Comparison of ENCODE assay signal across 11 mouse cellular contexts in genomic region chr12:7543281-7543981, GRCm38 (mm10).
DNase-seq lines count a peak whose midpoint lies in the region; ATAC-seq and TF ChIP-seq lines count a peak whose summit lies in the region.
"Had no signal": no experiment of that assay in that cellular context is flagged by ENCODE, and none has a peak within 500 bp of the region (broad histone marks: within the 10 kb centered on the region; RNA-seq: fewer than 3 reads in every experiment).

No protein-coding gene starts in this region.

- no peak for ATAC-seq in neural tube, embryonic 15.5 days (ENCODE audit: low FRiP score)

- H3K4me1 ChIP-seq in cerebellum, adult 2 months (ENCODE audit: control insufficient read depth, insufficient read depth, low read length), result no peaks in the 10 kb centered on the region
- H3K4me1 ChIP-seq in kidney, adult 2 months (ENCODE audit: control insufficient read depth, insufficient read depth, low read length), result no peaks in the 10 kb centered on the region
- H3K4me1 ChIP-seq in neural tube, embryonic 15.5 days, result no peaks in the 10 kb centered on the region
- H3K4me1 ChIP-seq: heart, embryonic 15.5 days; limb, embryonic 12.5 days; stomach, embryonic 15.5 days had no signal

- no peak overlapping the region for H3K27ac ChIP-seq in cerebellum, adult 2 months (ENCODE audit: insufficient read depth, low read length)
- no peak overlapping the region for H3K27ac ChIP-seq in kidney, adult 2 months (ENCODE audit: insufficient read depth, low read depth, low read length)
- no peak overlapping the region for H3K27ac ChIP-seq in neural tube, embryonic 15.5 days (replicated peaks)
- H3K27ac ChIP-seq: heart, embryonic 15.5 days; limb, embryonic 12.5 days; stomach, embryonic 15.5 days had no signal

- WGBS in cerebellum, adult 2 months, result 38% methylated on average over 8 of the region's 8 CpGs
- WGBS in kidney, adult 2 months, result 50% methylated on average over 8 of the region's 8 CpGs
- WGBS in neural tube, embryonic 15.5 days, result 51% methylated on average over 8 of the region's 8 CpGs

- H3K36me3 ChIP-seq in kidney, adult 2 months (ENCODE audit: control insufficient read depth, insufficient read depth, low read length), result no peaks in the 10 kb centered on the region
- H3K36me3 ChIP-seq in neural tube, embryonic 15.5 days, result no peaks in the 10 kb centered on the region
- H3K36me3 ChIP-seq: heart, embryonic 15.5 days; limb, embryonic 12.5 days; stomach, embryonic 15.5 days had no signal

- no peak overlapping the region for H3K4me3 ChIP-seq in cerebellum, adult 2 months (replicated peaks; ENCODE audit: insufficient read depth, low read depth, low read length)
- no peak overlapping the region for H3K4me3 ChIP-seq in kidney, adult 2 months (ENCODE audit: insufficient read depth, low read depth, low read length)
- no peak overlapping the region for H3K4me3 ChIP-seq in neural tube, embryonic 15.5 days (replicated peaks)
- H3K4me3 ChIP-seq: heart, embryonic 15.5 days; limb, embryonic 12.5 days; stomach, embryonic 15.5 days had no signal

- no peak overlapping the region for H3K9ac ChIP-seq in neural tube, embryonic 15.5 days (replicated peaks)
- H3K9ac ChIP-seq: heart, embryonic 15.5 days; limb, embryonic 12.5 days; stomach, embryonic 15.5 days had no signal

- H3K9me3 ChIP-seq in neural tube, embryonic 15.5 days (replicated peaks), result no peaks in the 10 kb centered on the region
- H3K9me3 ChIP-seq: heart, embryonic 15.5 days; limb, embryonic 12.5 days; stomach, embryonic 15.5 days had no signal

- peak in 1 of 2 experiments; percentile 27 for DNase-seq in cerebellum, adult 2 months
- no peak for DNase-seq in cerebellum, adult 18-20 months
- DNase-seq in kidney, adult 2 months, result peak; percentile 15
- DNase-seq in kidney, postnatal 25 days, result no peak
- DNase-seq in right cerebral cortex, adult 18-20 months, result peak; percentile 15
- no peak for DNase-seq in right cerebral cortex, postnatal 10 days (ENCODE audit: low spot score in 2 of 2)
- DNase-seq in telencephalon, adult 2 months (ENCODE audit: low read depth, low spot score), result peak; percentile 31

- H3K4me2 ChIP-seq in neural tube, embryonic 15.5 days, result no peak overlapping the region
- H3K4me2 ChIP-seq: heart, embryonic 15.5 days; limb, embryonic 12.5 days; stomach, embryonic 15.5 days had no signal

- no peak for TF ChIP-seq POLR2A in cerebellum, adult 2 months (IDR thresholded peaks at IDR 0.05; ENCODE audit: borderline replicate concordance, insufficient read depth, low read length)
- no peak for TF ChIP-seq POLR2A in kidney, adult 2 months (IDR thresholded peaks at IDR 0.05; ENCODE audit: low read depth, low read length)

- TF ChIP-seq CTCF in cerebellum, adult 2 months (IDR thresholded peaks at IDR 0.05; ENCODE audit: borderline replicate concordance, insufficient read depth, low read depth, low read length), result peak; percentile 35; the same call in 1 of the 2 replicates
- no peak for TF ChIP-seq CTCF in kidney, adult 2 months (conservative IDR thresholded peaks at IDR 0.05; ENCODE audit: insufficient read depth, insufficient read length, low read depth, low read length)

- H3K27me3 ChIP-seq in cerebellum, adult 2 months (ENCODE audit: control insufficient read depth, insufficient read depth, low read length), result no peaks in the 10 kb centered on the region
- no peaks in the 10 kb centered on the region for H3K27me3 ChIP-seq in kidney, adult 2 months (replicated peaks; ENCODE audit: control insufficient read depth, insufficient read depth, low read length)
- no peaks in the 10 kb centered on the region for H3K27me3 ChIP-seq in neural tube, embryonic 15.5 days (replicated peaks)
- H3K27me3 ChIP-seq: heart, embryonic 15.5 days; limb, embryonic 12.5 days; stomach, embryonic 15.5 days had no signal

Comparison
In these comparisons a context has a peak if more than half of its experiments do, and no peak if none do; other contexts are left out.
1. DNase-seq: peak in kidney, adult 2 months (single experiment), right cerebral cortex, adult 18-20 months (single experiment) and telencephalon, adult 2 months (single experiment); none in cerebellum, adult 18-20 months (0 of 2), kidney, postnatal 25 days (0 of 2) and right cerebral cortex, postnatal 10 days (0 of 2).